Mouse (Mus musculus) c-Kit-positive CD71-positive TER-119-positive erythroid progenitor cells, embryonic 14.5 days (primary cell): ENCODE measurements around the gene Eftud2.

Experiments used
- DNase-seq: peaks from one replicate; pipeline ENCODE4 v3.0.0-alpha.2; 2013; ENCODE audit warnings: low spot score

Eftud2 gene

GRCm38 (mm10) chr11:102819021-102819782 lies 61.6 kb downstream of the Eftud2 start, which contains the start of gene Gjc1:
Gjc1 (minus strand) TSS chr11:102819700.
- no peak for DNase-seq

GRCm38 (mm10) chr11:102818121-102819020 lies 62.4 kb downstream of the Eftud2 start:
- DNase-seq, result no peak

GRCm38 (mm10) chr11:102814881-102815280 lies 65.9 kb downstream of the Eftud2 start:
- DNase-seq, result no peak

GRCm38 (mm10) chr11:102810721-102811485 lies 69.9 kb downstream of the Eftud2 start:
- DNase-seq, result no peak

DNA sequence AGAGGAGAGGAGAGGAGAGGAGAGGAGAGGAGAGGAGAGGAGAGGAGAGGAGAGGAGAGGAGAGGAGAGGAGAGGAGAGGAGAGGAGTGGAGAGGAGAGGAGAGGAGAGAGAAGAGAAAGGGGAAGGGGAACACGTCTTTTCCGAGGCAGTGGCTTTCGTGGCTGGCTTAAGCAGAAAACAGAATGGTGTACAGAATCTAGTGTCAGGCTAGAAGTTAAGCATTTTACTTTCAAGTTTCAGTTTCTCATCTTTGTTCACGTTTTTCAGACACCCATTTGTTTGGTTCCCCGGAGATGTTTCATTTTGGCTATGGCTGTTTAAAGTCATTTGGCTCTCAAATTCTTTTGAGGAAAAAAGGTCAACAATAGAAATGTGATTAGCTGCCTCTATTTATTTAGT lies 72.5 kb downstream of the Eftud2 start:
- DNase-seq, result no peak

DNA sequence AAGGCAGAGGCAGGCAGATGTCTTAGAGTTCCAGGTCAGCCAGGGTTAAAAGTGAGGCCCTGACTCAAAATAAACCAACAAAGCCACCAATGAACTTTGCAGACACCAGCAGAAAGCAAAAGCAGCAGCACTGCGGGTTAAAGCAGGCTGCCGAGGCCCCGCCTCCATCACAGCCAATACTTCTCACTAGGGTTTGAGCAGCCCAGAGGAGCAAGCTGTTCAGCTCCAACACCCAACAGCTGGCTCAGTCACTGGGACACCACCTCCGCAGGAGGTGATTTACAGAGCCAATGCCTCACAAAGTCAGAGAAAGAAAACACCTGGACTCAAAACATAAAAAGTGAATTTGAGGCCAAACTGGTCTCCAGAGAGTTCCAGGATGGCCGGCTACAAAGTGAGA lies 77.3 kb downstream of the Eftud2 start:
- no peak for DNase-seq

- DNase-seq, result no peak
Observed at GRCm38 (mm10) chr11:102794157-102794556, 86.6 kb downstream of the Eftud2 start.

GRCm38 (mm10) chr11:102791682-102792445 lies 88.9 kb downstream of the Eftud2 start:
- no peak for DNase-seq
